Mouse (Mus musculus) layer of hippocampus, adult 9-10 months (tissue): ENCODE measurements at regions not wholly inside any gene's neighbourhood (a gene's known extent, or its start where the extent isn't known, plus 50 kb on each side); places are given as distances from the start of the nearest gene placed in this dataset.
A peak's percentile ranks its signal among the peaks of the same experiment; 100 is the strongest.

Experiments used
- DNase-seq: peaks from one replicate; pipeline ENCODE4 v3.0.0; 2022; ENCODE audit warnings: low spot score

DNA sequence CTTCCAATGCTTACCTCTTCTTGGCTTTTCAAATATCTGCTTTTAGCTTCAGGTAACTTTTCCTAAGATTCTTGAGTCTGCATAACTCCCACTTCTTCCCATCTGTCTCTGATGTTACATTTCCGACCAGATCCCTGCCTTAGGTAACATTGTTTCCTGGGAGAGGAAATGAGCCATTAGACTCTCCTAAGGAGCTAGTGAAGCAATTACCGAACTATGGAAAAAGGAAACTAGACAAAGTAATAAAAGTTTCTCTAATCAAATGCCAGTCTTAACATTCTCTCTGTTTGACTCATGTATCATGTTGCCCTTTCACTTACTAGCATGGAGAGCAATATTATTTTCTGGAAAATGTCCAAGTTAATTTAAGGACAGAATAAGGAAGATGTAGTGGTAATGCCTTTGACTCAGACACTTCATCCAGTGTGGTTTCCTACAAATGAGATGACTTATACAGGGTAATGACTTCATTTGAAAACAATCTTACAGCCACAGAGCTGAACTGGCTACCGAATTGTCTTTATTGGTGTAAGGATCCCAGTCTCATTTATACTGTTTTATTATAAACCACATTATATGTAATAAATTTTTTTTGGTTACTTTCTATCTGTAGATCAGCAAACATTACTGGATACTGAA is 263.8 kb upstream of the Fam84a start:
- no peak for DNase-seq

DNA sequence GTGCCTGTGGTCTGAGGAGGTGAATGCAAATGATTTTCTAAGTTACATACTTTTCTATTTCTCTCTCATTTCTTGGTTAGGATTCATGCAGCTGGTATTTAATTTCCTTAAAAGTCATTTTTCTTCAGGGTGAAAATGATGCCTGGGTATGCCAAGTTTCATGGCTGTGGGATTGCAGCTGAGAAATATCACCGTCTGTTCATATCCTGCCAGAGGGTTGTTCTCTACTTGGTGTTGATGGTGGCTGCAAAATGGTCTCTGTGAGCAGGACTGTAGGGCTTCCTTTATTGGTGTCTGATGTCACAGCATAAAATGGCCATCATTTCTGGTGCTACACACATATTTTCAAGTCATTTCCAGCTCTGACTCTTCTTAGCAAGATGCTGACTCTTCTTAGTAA is 259.2 kb upstream of the Fam84a start:
- peak; percentile 5 for DNase-seq

DNA sequence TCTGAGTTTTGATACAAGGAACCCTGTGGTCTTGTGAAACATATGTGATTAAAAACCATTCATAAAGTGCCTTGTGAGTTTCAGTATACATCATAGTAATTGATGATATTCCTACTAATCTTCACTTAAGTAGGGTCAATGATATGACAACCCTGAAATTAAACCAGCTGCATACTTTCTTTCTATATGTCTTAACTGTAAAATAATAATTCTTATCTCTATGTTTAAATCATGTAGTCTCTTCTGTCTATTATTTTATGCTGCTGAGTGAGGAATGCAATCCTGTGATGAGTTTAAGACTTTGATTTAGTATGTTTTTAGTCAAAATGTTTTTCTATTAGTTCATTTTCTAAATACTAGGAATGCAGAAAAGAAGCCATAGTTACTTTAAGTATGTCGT is 253.9 kb upstream of the Fam84a start:
- no peak for DNase-seq

DNA sequence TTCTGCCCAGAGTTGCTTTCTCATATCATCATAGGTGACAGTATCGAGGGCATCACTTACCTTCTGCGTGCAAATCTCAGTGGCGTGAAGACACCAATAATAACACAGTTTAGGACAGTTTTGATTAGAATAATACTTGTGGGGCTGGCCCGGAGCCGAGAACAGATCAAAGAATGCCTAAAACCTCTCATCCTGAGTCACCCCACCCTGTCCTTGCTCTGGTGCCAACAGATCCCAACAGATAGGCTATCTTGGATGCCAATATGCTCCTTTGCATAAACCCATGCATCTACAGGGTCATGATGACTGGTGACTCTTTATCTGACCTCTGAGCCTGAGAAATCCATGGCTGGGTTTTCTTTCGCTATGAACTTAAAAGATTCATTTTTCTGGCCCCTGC is 224.4 kb upstream of the Fam84a start:
- no peak for DNase-seq

DNA sequence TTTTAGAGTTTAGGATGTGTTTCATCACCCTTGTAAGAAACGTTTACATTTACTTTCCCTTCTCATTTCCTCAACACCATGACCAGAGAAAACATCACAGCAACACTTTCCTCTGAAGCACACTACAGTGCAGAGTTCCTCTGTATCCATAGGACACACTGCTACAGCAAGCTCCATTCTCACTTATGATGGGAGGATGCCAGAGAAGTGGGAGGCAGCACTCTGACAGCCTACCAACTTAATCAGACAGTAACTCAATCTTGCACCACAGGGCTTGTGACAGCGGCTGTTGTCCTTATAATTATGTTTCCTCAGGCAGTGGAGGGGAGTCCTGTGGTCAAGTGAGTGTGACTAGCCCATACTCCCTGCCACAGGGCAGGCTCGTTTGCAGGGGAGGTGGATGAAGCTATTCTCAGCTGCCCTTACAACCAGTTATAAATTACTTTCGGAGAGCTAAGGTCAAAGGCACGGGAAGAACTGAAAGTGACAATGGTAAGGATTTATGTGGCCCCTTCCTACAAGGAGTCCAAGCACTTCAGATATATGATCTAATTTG is 186.5 kb upstream of the Fam84a start:
- no peak for DNase-seq

DNA sequence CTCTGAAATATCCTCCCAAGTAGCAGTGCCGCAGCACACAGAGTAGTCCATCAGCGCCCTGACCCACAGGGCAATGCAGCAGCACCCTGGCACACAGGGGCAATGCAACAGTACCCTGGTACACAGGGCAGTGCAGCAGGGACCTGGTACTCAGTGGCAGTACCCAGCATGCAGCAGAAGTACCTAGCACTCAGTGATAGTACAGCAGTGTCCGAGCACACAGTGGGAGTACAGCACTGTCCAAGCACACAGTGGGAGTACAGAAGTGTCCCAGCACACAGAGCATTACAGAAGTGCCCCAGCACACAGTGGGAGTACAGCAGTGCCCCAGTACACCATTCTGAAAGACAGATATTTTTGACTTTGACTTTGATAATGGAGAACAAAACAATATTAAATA is 186.0 kb upstream of the Fam84a start:
- DNase-seq: no peak

DNA sequence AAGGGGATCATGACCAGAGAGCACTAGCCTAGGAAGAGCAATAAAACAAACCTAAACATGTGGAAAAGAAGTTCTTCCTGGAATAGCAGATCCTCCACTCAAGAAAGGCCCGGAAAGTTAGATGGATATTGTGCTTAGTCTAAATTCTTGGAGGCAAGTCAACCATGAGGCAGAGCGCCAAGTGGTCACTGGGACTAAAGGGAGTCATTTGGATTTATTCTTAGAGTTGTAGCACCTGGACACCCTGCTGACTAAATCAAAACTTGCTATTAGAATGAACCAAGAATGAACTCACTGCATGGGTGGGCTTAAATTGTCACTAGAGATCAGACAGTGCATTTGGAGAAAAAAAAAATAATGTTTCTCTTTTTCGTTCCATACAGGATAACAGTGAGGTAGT is 166.8 kb upstream of the Fam84a start:
- DNase-seq: no peak

DNA sequence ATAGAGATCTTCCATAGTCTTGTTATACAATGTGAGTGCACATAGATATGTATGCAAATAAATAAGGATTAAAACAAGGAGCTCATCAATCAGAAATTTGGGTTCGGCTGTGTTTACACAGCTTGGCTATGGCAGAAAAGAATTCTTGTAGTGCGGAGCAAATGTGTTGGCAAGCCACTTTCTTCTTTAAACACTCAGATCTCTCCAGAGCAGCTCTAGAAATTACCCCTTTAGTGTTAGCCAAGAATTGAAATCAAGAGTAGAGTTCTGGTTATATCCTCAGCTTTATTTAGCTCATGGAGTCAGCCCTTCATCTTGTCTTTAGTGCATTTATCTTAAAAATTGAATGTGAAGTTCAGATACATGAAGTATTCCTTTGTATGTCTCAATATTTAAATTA is 164.5 kb upstream of the Fam84a start:
- no peak for DNase-seq

DNA sequence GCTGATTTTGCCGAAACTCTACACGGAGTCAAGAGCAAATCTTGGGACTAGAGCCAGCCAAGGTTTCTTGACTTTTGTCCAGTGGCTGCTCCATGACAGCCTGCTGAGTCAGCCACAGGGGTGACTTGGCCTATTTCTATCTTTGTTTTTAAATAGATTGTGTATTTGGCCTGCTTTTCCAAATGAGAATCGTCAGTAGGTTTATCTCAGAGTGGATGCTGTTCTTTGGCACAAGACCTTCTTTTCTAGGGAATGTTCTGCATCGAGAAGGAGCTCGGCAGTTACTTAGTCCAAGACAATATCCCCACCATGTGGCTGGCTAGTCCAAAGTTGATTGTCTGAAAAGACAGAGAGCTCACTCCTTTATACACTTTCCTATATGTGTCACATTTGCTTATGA is 163.9 kb upstream of the Fam84a start:
- DNase-seq: no peak

DNA sequence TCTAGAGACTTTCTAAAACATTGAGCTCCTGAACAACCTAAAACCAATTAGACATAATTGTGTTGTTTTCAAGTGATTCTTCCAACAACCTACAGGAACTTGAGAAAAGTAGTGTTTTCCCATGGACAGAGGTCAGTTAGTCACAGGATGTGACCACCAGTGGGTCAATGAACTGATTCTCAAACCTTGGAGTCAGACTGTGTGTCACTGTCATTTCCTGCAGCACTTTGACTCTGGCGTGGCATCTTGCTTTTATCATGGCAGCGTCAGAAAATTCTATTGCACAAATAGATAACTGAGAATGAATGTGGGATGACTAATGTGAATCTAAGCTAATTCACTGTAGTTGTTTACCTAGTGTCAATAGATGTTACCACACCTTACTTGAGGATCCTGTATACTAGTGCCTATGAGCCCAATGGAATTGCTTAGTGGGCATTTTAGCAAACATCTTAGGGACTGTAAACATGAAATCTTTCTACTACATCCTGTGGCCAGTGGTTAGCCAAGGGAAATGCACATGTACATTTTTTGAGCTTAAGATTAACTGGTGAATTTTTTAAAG is 150.6 kb upstream of the Fam84a start:
- no peak for DNase-seq

DNA sequence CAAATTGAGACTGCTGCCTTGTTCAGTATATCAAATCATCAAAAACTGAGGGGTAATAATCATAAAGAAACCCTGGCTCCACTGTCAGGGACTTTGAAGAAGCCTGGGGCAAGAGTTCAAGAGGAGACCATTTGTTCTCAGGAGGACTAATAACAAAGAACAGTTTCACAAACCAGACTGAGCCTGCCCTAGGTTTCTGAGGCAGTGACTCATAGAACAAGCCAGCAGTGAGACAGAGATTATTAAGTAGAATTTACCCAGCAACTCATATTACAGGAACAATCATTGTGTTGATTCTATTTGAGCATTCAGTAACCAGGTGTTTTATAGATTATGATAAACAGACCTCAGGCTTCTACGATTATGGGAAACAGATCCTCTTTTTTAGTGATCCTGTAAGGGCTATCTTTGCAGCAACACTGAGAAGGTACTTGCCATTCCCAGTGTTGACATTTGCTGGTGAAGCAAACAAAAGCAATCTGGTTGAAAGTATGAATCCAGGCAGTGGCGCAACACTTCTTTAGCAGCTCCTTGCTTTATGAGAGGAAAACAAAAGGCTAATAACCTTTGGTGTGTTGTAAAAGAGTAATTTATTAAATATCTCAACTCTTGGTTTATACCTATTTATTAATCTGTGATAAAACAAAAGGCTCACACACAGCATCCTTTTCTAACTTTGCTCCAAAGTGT is 150.0 kb upstream of the Fam84a start:
- no peak for DNase-seq

DNA sequence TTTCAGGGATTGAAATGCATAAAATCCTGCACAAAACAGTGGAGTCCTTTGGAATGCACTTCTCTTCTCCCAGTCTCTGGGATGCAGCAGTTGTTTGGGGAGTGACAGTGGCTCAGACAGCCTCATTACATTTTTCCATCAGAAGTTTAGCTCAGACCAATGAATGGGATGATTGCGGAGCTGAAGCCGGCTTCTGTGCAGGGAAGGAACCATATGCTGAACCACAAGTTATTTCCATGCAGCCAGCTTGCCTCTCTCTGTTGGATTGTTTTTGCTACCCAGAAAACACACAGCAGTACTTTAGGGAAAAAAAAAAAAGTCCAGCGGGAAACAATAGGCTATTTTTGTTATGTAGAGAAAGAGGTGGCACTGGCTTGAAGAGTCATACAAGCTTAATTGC is 140.2 kb upstream of the Fam84a start:
- DNase-seq: no peak

DNA sequence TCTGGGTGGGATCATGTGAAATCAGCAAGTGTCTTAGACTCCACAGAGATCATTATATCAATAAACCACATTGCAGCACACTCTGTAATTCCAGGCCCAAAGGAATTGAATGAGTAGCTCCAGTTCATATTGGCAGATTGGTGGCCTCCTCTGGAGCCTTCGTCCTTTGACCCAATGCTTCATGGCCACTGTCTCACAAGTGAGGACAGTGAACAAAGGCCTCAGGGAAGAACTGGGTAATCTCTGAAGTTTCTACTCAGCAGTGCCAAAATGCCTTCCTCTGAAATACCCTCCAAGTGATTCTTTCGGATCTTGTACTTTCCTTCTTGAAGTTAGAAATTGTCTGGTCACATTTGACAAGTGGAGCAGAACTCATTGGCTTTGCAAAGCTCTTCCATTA is 135.8 kb upstream of the Fam84a start:
- DNase-seq: no peak

DNA sequence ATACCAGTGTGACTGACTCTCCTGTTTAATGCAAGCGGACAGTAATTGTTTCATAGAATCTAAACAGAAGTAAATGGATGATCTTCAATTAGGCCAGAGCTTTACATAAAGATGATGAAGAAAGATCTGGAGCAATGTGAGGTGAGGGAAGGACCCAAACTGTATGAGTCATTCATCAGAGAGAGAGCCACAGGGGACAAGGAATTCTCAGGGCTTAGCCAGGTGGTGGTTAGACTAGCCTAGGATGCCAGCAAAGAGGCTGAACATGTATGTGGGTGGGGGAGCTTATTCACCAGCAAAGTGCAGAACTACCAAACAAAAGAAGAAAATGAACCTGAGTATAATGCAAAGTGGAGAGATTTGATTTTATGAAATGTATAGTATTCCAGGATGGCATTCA is 134.8 kb upstream of the Fam84a start:
- DNase-seq: no peak

DNA sequence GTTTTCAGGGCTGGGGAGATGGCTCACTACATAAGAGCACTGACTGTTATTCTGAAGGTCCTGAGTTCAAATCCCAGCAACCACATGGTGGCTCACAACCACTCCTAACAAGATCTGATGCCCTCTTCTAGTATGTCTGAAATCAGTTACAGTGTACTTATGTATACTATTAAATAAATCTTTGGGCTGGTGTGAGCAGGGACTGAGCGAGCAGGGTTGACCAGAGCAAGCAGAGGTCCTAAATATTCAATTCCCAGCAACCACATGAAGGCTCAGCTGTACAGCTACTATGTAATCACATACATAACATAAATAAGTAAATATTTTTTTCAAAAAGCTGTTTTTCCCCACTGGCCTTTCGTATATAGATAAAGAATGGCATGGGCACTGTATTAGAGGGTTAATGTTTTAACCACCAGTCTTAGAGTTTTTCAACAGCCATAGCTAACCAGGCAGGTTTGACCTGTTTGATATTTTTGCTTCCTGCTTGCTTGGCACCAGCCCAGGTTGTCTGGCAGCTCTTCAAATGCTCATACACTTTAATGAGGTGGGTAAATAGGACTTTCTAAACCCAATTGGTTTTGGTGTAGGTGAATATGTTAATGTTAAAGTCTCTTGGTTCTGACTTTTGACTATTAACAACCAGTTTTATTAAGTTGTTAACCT is 134.1 kb upstream of the Fam84a start:
- DNase-seq: no peak

DNA sequence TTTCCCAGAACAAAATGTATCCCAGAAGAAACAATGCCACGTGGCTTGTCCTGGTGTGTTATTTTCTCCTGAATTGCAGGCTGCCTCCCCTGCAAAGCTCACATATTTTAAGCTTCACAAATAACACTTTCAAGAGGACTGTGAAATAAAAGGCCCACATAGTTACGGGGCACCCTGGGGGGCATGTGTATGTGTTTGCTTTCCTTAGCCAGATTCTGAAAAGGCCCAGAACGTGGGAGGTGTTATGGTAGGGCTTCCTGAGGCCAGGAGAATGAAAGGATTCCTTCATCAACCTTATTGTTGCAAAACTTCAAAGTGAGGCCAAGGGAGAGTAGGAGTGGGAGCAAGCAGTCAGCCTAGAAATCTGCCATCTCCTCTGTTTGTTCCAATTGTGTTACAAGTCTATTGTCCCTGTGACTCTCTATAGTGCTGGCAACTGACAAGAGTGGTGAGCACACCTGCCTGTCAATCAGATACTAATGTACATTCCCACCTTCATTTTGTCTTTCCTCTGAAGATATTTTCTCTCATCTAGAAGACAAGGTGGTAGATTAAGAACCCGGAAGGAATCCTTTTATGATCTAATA is 131.3 kb upstream of the Fam84a start:
- DNase-seq: peak; percentile 2

DNA sequence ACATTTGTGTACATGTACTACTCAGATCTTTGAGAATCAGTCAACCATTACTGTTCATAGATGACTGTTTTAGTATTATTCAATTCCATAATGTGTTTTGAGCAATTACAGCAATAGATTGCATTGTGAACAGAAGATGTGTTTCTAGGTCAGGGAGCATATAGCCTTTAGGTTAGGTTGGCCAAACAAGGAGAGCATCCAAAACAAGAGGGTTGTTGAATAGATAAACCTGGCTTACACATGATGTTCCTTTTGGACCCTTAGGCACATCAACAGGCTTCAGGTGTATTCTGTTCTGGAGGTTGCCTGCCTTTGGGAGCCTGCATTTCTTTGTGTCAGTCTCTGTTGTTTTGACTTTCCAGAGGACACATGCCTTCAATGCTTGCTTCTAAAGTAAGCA is 123.4 kb upstream of the Fam84a start:
- no peak for DNase-seq

DNA sequence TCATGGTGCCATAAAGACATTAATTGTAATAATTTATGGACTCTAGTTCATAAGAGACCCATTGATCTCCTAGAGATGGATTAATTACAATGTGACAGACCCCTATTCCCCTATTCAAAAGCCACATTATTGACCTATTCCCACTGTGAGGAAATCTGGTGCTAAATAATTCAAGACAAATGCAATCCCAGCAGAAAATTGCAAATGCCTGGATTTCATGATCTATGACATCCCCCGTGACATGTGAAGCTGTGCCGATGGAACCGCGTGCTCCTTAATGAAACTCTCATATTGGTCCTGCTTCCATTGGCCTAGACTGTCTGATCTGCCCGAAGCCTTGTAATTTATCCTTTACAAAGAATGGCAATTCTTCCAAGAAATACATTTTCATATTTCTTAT is 122.9 kb upstream of the Fam84a start:
- DNase-seq: no peak

DNA sequence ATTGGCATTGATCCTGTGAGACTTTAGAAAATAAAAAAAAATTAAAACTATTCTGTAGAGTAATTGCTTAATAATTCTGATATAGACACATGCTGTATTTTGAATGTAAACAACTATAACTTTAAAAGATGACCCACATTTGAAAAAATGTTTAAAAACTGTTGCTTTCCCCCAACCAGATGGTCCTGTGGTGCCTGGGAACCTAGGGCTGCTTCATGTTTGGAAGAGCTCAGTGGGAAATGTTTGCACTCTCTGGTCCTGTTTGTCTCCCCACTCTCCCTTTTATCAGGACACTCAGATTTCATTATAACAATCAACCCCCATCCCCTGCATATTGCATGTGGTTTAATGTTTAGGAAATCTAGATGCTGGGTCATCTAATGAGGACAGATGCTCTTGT is 119.4 kb upstream of the Fam84a start:
- DNase-seq: no peak

DNA sequence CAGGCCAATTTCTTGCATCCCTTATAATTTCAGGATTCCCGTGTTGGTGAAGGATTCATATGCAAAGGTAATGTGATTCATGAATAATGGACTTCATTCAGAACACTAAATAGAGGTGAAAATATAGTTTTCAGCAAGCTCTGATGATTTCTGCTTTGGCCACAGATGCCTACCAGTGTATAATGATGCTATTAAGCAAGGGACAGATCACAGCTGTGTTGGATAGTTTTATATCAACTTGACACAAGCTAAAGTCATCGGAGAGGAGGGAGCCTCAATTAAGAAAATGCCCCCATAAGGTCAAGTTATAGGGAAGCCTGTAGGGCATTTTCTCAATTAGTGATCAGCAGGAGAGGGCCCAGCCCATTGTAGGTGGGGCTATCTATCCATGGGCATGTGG is 109.2 kb upstream of the Fam84a start:
- DNase-seq: no peak

DNA sequence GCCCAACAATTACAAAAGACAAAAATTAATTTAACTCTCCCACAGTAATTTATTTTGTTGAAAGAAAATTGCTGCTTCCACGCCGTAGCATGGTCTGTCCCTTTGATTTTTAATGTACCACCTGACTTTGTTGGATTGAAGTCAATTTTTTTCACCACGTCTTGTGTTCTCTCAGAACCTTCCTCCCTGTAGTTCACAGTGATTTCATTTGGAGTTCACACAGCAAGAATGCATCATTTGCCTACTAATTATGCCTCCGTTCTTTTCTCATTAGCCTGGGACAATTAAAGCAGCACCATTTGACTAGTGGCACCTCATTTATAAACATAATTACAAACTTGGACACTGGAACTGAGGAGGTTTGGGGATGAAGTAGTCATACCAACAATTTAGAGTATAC is 108.4 kb upstream of the Fam84a start:
- no peak for DNase-seq

DNA sequence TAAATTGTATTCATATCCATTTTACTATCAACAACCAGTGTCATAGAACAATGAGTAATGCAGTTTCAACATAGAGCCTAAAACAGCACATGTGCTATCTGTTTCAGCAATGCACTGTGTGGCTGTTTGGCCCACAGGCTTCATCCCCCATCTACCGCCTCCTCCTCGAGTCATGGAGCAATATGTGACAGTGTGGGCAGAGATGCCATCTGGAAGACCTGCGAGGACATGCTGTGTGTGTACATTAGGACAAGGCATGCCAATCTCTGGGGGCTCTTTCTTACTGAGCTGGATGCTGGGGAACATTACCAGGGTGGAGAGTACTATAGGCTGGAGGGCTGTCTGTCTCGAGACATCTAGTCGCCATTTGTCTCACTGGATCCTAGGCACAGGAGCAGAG is 101.5 kb upstream of the Fam84a start:
- peak; percentile 55 for DNase-seq

DNA sequence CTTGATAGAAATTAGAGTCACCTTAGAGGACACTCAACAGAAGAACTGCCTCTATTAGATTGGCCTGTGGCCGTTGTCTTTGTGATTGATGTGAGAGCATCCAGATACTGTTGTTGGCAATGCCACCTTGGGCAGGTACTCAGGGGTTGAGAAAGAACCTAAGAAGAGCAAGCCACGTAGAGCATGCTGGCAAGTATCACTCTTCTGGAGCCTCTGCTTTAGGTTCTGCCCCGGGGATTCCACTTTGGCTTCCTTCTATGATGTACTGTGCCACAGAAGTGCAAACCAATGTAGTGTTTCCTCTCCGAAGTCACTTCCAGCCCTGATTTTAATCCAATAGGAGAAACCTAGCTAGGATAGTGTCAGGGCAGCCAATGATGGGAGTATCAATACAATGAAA is 98.3 kb upstream of the Fam84a start:
- DNase-seq: no peak
